Mouse (Mus musculus) stomach, postnatal 0 days (tissue): ENCODE results near the gene Sestd1. TPM values are rescaled to one million over a fixed set of nuclear protein-coding genes. Genes with fewer than 3 reads are reported as not detected.

Experiments
- ATAC-seq: fragments of 200-750 bp; cut with Nextera tagmentation; 2 replicates; pipeline ENCODE4 v1.8.0; 2017; ENCODE audit not compliant: low FRiP score, low TSS enrichment
- DNase-seq: peaks from one replicate; pipeline ENCODE4 v3.0.0-alpha.2; 2016; ENCODE audit warnings: low spot score
- H3K27ac ChIP-seq: fragments of 300-500 bp; sonication (generic); replicated peaks from 2 replicates; pipeline ENCODE4 v1.5.1; 2014; ENCODE audit warnings: mild to moderate bottlenecking, control low read depth
- H3K27me3 ChIP-seq: fragments of 300-500 bp; sonication (generic); 2 replicates; pipeline ENCODE4 v1.6.1; 2014; ENCODE audit warnings: low read length; ENCODE audit not compliant: control insufficient read depth, insufficient read depth
- H3K36me3 ChIP-seq: fragments of 300-500 bp; sonication (generic); 2 replicates; pipeline ENCODE4 v1.6.1; 2014; ENCODE audit warnings: low read length, mixed read lengths; ENCODE audit not compliant: control insufficient read depth, insufficient read depth
- H3K4me1 ChIP-seq: fragments of 300-500 bp; sonication (generic); replicated peaks from 2 replicates; pipeline ENCODE4 v1.6.1; 2014; ENCODE audit warnings: antibody characterized with exemption; ENCODE audit not compliant: control insufficient read depth, insufficient read depth
- H3K4me2 ChIP-seq: fragments of 300-500 bp; sonication (generic); replicated peaks from 2 replicates; pipeline ENCODE4 v1.6.1; 2014; ENCODE audit warnings: low read depth, mild to moderate bottlenecking, control low read depth, moderate library complexity
- H3K4me3 ChIP-seq: fragments of 300-500 bp; sonication (generic); 2 replicates; pipeline ENCODE4 v1.5.1; 2014; ENCODE audit warnings: low read depth, low read length, control low read depth
- H3K9ac ChIP-seq: fragments of 300-500 bp; sonication (generic); 2 replicates; pipeline ENCODE4 v1.6.1; 2014; ENCODE audit warnings: mild to moderate bottlenecking, low read length, control low read depth, mixed read lengths
- H3K9me3 ChIP-seq: fragments of 300-500 bp; sonication (generic); 2 replicates; pipeline ENCODE4 v1.6.1; 2016; ENCODE audit warnings: low read length; ENCODE audit not compliant: control insufficient read depth
- CTCF ChIP-seq: IDR thresholded peaks from 2 replicates; pipeline ENCODE4 v1.5.1; 2016; ENCODE audit warnings: antibody characterized with exemption, low read depth, mild to moderate bottlenecking, moderate library complexity
- EP300 ChIP-seq: optimal IDR thresholded peaks from 2 replicates; pipeline ENCODE3; 2016; ENCODE audit warnings: antibody characterized with exemption
- WGBS: fragments of 180-500 bp; shearing (Covaris S2); extraction: QIAGEN DNeasy Blood & Tissue Kit; methylation state at CpG from one replicate; pipeline ENCODE4 v1.1.7; 2014; 5-methylcytosine and 5-hydroxymethylcytosine counted together
- polyA plus RNA-seq: library from polyadenylated mRNA; unstranded; fragments of >200 nt; fragmentation: Nextera tagmentation; extraction: Ambion mirVana; gene quantifications from 2 replicates; pipeline ENCODE4 v1.2.1, GENCODE M21; 2015

The Sestd1 gene
- polyA plus RNA-seq, 1 experiment from 2014 or later = 7.5 TPM

DNA sequence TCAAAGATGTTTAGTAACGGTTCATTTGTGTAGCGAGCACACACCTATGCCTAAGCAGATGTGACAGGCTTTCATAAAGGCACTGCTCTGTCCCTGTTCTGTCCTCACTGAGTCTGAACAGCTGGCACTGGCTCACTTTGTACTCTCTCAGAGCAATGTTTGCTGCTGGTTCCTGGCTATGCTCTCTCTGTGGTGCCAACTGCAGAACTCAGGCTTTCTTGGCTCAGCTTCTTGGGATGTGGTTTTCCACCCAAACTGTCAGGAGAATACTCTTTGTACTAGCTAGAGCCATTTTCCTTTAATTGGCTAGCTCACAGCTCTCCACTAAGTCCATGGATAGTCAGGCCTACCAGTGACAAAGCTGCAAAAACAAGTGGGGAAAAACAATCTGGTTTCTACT is 59.4 kb downstream of the Sestd1 start:
- DNase-seq = no peak
- 91% methylated on average over 2 of the region's 2 CpGs for WGBS

DNA sequence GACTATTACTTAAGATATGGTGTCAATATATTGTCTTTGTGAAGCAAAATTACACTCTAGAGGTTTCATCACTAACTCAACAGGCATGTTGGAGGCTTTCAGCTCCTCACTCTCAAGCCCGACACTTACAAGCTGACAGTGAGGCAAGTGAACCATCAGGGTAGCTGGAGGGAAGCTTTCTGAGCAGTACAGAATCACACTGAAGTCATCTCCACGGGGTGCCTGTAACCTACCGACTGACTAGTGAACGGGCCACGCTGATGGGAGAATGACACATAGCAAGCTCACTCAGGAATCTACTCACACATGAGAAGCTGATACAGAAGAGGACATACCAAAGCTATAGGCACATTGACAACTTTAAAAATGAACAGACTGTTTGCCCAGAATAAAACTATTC is 67.5 kb downstream of the Sestd1 start:
- no peaks in the 10 kb centered on the region for H3K27me3 ChIP-seq
- 90% methylated on average over 5 of the region's 5 CpGs for WGBS
- no peak for TF ChIP-seq EP300
- TF ChIP-seq CTCF = no peak
- no peak overlapping the region for H3K9ac ChIP-seq
- H3K4me1 ChIP-seq = no peaks in the 10 kb centered on the region
- H3K4me3 ChIP-seq = no peak overlapping the region
- H3K4me2 ChIP-seq = no peak overlapping the region
- ATAC-seq (no peak), DNase-seq (no peak)
- H3K36me3 ChIP-seq = peaks cover 4% of the 10 kb centered on the region
- no peaks in the 10 kb centered on the region for H3K9me3 ChIP-seq
- no peak overlapping the region for H3K27ac ChIP-seq

More for the DNA sequence above, 59.4 kb downstream of the Sestd1 start:
- Histone ChIP-seq H3K9ac (no peak overlapping the region), H3K27me3 (no peaks in the 10 kb centered on the region), H3K4me2 (no peak overlapping the region), H3K27ac (no peak overlapping the region), H3K9me3 (no peaks in the 10 kb centered on the region), H3K4me3 (no peak overlapping the region), H3K4me1 (no peaks in the 10 kb centered on the region), H3K36me3 (no peaks in the 10 kb centered on the region; the same call in 1 of the 2 replicates)
- no peak for ATAC-seq
- TF ChIP-seq CTCF (no peak), EP300 (no peak)

DNA sequence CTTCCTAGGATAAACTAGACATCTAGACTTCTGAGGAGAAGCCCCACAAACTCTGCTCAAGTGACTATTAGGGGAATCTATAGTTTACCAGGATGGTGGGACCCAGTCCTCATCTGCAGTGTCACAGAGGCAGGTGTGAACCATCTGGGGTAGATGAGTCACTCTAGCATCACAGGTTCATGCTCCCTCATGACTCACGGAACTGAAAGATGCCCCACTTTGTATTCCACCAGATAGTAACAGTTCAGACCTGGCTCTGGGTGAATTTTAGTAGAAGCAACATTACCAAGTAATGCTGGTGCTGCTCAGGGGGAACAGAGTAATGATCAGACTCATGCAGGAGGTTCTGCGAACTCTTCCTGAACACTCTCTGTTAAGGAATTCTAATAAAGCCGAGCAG is 73.4 kb downstream of the Sestd1 start:
- H3K27ac ChIP-seq = no peak overlapping the region
- 87% methylated on average over 3 of the region's 3 CpGs for WGBS
- H3K36me3 ChIP-seq = peaks cover 4% of the 10 kb centered on the region; the same call in 1 of the 2 replicates
- DNase-seq (no peak), ATAC-seq (no peak)
- H3K27me3 ChIP-seq = no peaks in the 10 kb centered on the region
- H3K9ac ChIP-seq = no peak overlapping the region
- H3K9me3 ChIP-seq = no peaks in the 10 kb centered on the region
- no peaks in the 10 kb centered on the region for H3K4me1 ChIP-seq
- no peak overlapping the region for H3K4me3 ChIP-seq
- TF ChIP-seq EP300 = no peak
- no peak for TF ChIP-seq CTCF
- H3K4me2 ChIP-seq = no peak overlapping the region

DNA sequence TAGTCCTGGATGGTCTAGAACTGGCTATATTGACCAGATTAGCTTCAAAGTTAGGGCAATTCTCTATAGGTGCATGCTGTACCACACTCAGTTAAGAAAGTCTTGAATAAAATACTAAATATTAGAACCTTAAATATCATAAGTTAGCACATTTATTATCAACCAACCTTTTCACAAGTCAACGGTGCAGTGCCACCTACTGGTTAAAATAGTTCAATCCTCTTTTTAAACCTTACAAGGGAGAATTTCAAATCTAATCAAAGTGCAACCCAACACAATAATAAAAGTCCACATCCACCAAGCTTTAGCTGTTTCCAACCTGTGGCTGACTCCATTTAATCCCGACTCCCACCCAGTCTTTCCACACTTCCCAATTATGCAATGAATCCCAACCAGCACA is 76.5 kb downstream of the Sestd1 start:
- H3K9me3 ChIP-seq = no peaks in the 10 kb centered on the region
- 42% methylated on average over 2 of the region's 2 CpGs for WGBS
- no peak for DNase-seq
- no peak overlapping the region for H3K9ac ChIP-seq
- no peak overlapping the region for H3K4me3 ChIP-seq
- no peaks in the 10 kb centered on the region for H3K36me3 ChIP-seq
- H3K4me2 ChIP-seq = no peak overlapping the region
- ATAC-seq = no peak
- H3K27me3 ChIP-seq = no peaks in the 10 kb centered on the region
- H3K27ac ChIP-seq = no peak overlapping the region
- no peaks in the 10 kb centered on the region for H3K4me1 ChIP-seq
- TF ChIP-seq EP300 (no peak), CTCF (peak; percentile 76)

DNA sequence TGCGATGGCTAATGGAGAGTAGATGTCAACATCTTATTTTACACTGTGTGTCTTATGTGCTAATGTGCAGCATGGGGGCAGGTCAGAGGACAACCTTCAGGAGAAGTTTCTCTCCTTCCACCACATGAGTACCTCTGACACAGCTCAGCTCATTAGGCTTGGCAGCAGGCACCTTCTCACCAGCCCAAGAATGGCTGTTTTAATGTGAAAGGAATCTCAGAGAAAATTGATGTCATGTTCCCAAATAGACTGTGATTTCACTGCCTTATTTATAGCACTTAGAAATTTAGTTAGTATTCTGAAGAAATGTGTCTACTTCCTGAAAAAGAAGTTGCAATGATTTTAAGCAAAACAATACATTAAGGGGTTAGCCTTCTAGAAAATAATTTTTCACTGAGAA is 78.5 kb downstream of the Sestd1 start:
- Histone ChIP-seq H3K4me2 (no peak overlapping the region), H3K4me3 (no peak overlapping the region), H3K4me1 (no peaks in the 10 kb centered on the region), H3K27me3 (no peaks in the 10 kb centered on the region), H3K27ac (no peak overlapping the region), H3K9me3 (no peaks in the 10 kb centered on the region), H3K9ac (no peak overlapping the region), H3K36me3 (no peaks in the 10 kb centered on the region)
- TF ChIP-seq CTCF = no peak
- no peak for TF ChIP-seq EP300
- DNase-seq (no peak), ATAC-seq (no peak)
- 95% methylated on average over 1 of the region's 1 CpGs for WGBS

DNA sequence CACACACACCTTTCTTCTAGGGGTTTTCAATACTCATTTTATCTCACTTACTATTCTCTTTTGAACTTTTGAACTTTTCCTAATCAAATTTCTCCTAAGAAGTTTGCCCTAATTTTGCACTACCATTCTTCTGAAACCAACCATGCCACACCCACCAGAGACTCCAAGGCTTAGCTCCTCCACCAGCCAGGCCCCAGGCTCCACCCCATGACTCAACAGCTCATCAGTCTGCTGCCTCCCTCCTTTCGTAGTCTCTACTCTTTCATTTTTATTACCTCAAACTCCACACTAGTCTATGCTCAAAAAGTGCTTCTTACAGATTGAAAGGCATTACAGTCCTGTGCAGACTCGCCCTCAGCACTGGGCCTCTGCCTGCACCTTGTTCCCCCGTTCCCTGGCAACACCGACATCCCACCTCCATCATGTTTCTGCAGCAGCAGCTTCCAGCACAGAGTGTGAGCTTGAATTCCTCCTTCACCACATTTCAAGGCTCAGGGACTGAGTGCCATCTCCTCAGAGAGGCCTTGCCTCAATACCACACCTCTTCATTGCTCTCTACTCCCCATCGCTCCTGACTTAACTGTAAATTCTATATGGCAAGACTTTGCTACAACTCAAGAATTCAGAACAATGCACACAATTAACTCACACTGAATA is 79.3 kb downstream of the Sestd1 start:
- no peaks in the 10 kb centered on the region for H3K36me3 ChIP-seq
- H3K4me1 ChIP-seq = no peaks in the 10 kb centered on the region
- H3K27me3 ChIP-seq = no peaks in the 10 kb centered on the region
- ATAC-seq = no peak
- no peak overlapping the region for H3K9ac ChIP-seq
- no peak overlapping the region for H3K4me2 ChIP-seq
- no peak overlapping the region for H3K27ac ChIP-seq
- DNase-seq = peak; percentile 26
- no peaks in the 10 kb centered on the region for H3K9me3 ChIP-seq
- WGBS = 65% methylated on average over 5 of the region's 5 CpGs
- no peak overlapping the region for H3K4me3 ChIP-seq
- no peak for TF ChIP-seq EP300
- TF ChIP-seq CTCF = no peak
